Mouse (Mus musculus) left cerebral cortex, adult 2 months (tissue): ENCODE results near the gene Kcnt1. TPM values are rescaled to one million over a fixed set of nuclear protein-coding genes. Genes with fewer than 3 reads are reported as not detected.
A peak's percentile ranks its signal among the peaks of the same experiment; 100 is the strongest.

Experiments used
- DNase-seq, 2 experiments: peaks; one replicate each; pipeline ENCODE4 v3.0.0; 2021 to 2022; ENCODE audit warnings: low spot score in 2 of 2, mixed read lengths in 1 of 2; ENCODE audit errors: extremely low spot score in 1 of 2
- H3K27ac ChIP-seq: fragments of 200-600 bp; 2 replicates; pipeline ENCODE4 v1.8.1; 2022
- H3K4me3 ChIP-seq: fragments of 200-600 bp; 2 replicates; pipeline ENCODE4 v1.8.1; 2022
- CTCF ChIP-seq: fragments of 200-600 bp; IDR thresholded peaks from 2 replicates; pipeline ENCODE4 v1.8.1; 2022; ENCODE audit warnings: antibody characterized with exemption, mild to moderate bottlenecking, moderate library complexity
- intact Hi-C: fragments of 180-260 bp; cut with DNase I; formaldehyde crosslinking; loops from one replicate; pipeline ENCODE4 v1.15.1; 2025
- total RNA-seq, 2 experiments: library from RNA; stranded (reverse); gene quantifications; 2 replicates each; pipeline ENCODE4 v1.2.3; 2021

Kcnt1 gene
- total RNA-seq, 2 experiments from 2014 or later = 127 to 142 TPM

DNA sequence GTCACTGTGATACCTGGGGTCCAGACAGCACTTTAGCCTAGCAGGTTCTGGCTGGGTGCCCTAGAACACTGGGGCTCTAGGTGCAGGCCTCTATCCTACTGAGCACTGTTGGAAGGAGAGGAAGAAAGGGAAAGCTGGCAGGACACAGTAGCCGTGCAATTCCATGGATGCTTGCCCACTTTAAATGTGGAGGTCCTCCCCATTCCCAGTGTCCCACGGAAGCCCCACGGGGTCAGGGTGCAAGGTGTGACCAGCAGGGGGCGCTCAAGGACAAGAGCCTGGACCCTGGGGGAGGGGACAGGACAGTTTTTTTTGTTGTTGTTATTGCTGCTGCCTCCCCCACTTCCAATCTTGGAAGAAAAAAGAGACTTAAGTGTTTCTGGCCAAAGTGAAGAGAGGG, 13.2 kb upstream of the Kcnt1 start:
- TF ChIP-seq CTCF = peak; percentile 82
- no peak overlapping the region for H3K27ac ChIP-seq
- no peak overlapping the region for H3K4me3 ChIP-seq
- DNase-seq = peak; percentile 39 to 69
- intact Hi-C loops = loop anchor here (1.0 to 5.0 kb wide), 3 partner anchors 42 to 172 kb away; partner anchors contain the start of gene Ubac1

GRCm38 (mm10) chr2:25852626-25853025, 10.9 kb upstream of the Kcnt1 start:
- intact Hi-C loops = loop anchor here (5.0 kb wide), 2 partner anchors 40 to 170 kb away; partner anchors contain the start of gene Ubac1

GRCm38 (mm10) chr2:25853998-25854397, 9.5 kb upstream of the Kcnt1 start:
- TF ChIP-seq CTCF = no peak
- intact Hi-C loops = loop anchor here (5.0 kb wide), 2 partner anchors 38 to 168 kb away; partner anchors contain the start of gene Ubac1
- no peak overlapping the region for H3K4me3 ChIP-seq
- H3K27ac ChIP-seq = no peak overlapping the region
- DNase-seq = no peak

More at GRCm38 (mm10) chr2:25852626-25853025, 10.9 kb upstream of the Kcnt1 start:
- Histone ChIP-seq H3K4me3 (no peak overlapping the region), H3K27ac (0 out of 2 replicates have a peak overlapping the region, but pooled peaks have one; percentile 28)
- TF ChIP-seq CTCF = no peak
- peak in 1 of 2 experiments; percentile 46 for DNase-seq

DNA sequence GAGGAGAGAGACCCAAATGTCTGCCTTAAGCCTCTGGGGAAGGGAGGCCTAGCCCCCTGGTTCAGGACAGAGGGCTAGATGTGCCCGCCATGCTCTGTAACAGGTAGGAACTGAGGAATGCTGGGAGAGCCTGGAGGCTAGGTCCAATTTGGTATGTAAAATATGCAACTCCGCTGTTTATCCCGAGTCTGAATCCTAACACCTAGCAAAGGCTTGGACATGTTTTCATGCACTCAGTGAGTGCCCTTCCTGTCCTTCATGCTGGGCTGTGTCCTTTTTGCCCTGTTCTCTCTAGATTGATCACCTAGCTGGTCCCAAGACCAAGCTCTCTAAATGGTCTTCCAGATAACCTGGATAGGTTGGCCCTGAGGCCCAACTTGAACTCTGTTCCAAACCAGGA, 3.6 kb upstream of the Kcnt1 start:
- no peak for TF ChIP-seq CTCF
- no peak for DNase-seq
- H3K27ac ChIP-seq = no peak overlapping the region
- intact Hi-C loops = no loop called here
- no peak overlapping the region for H3K4me3 ChIP-seq

GRCm38 (mm10) chr2:25862038-25862437, 1.5 kb upstream of the Kcnt1 start:
- TF ChIP-seq CTCF = no peak
- no peak for DNase-seq
- H3K27ac ChIP-seq = no peak overlapping the region
- intact Hi-C loops = no loop called here
- H3K4me3 ChIP-seq = no peak overlapping the region

GRCm38 (mm10) chr2:25862696-25863270, 751 bp upstream of the Kcnt1 start:
- Histone ChIP-seq H3K27ac (peak overlapping the region; percentile 74), H3K4me3 (peak overlapping the region; percentile 13)
- TF ChIP-seq CTCF = no peak; the same call in 1 of the 2 replicates
- DNase-seq = peak in 1 of 2 experiments; percentile 34
- intact Hi-C loops = no loop called here

GRCm38 (mm10) chr2:25864230-25864629, 696 bp downstream of the Kcnt1 start:
- TF ChIP-seq CTCF = no peak; the same call in 1 of the 2 replicates
- peak overlapping the region; percentile 85 for H3K27ac ChIP-seq
- intact Hi-C loops = loop anchor here (2.0 kb wide), 1 partner anchor 21 kb away; no protein-coding TSS in a partner anchor
- peak in 1 of 2 experiments; percentile 27 for DNase-seq
- H3K4me3 ChIP-seq = peak overlapping the region; percentile 61

DNA sequence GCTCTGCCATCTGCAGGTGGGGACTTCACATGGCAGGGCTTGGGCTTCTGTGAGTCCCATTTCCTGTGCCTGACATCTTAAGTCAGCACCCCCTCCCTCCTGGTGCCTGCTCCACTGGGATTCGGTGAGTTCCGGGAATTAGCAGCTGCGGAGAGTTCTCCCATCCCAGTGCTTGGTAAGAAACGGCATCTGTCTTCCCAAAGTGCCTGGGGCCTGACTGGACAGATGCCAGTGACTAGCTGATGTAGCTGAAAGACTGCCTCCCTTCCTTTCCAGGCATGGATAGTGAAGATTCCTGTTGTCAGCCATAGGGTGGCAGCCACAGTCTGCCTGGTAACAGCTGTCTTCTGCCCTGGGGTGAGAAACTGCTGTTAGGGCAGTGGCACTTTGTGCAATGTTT, 1.9 kb downstream of the Kcnt1 start:
- intact Hi-C loops = loop anchor here (1.0 to 2.0 kb wide), 2 partner anchors 23 to 48 kb away; no protein-coding TSS in a partner anchor
- peak; percentile 41 for TF ChIP-seq CTCF
- no peak overlapping the region for H3K4me3 ChIP-seq
- peak; percentile 61 to 65 for DNase-seq
- peak overlapping the region; percentile 85; the same call in 1 of the 2 replicates for H3K27ac ChIP-seq

GRCm38 (mm10) chr2:25866656-25867055, 3.1 kb downstream of the Kcnt1 start:
- DNase-seq = peak; percentile 43 to 48
- peak overlapping the region; percentile 29; the same call in 1 of the 2 replicates for H3K27ac ChIP-seq
- intact Hi-C loops = no loop called here
- no peak overlapping the region for H3K4me3 ChIP-seq
- no peak for TF ChIP-seq CTCF

GRCm38 (mm10) chr2:25877250-25877735, 13.8 kb downstream of the Kcnt1 start:
- TF ChIP-seq CTCF = no peak
- DNase-seq = no peak
- peak overlapping the region; percentile 69 for H3K4me3 ChIP-seq
- intact Hi-C loops = no loop called here
- peak overlapping the region; percentile 95 for H3K27ac ChIP-seq

DNA sequence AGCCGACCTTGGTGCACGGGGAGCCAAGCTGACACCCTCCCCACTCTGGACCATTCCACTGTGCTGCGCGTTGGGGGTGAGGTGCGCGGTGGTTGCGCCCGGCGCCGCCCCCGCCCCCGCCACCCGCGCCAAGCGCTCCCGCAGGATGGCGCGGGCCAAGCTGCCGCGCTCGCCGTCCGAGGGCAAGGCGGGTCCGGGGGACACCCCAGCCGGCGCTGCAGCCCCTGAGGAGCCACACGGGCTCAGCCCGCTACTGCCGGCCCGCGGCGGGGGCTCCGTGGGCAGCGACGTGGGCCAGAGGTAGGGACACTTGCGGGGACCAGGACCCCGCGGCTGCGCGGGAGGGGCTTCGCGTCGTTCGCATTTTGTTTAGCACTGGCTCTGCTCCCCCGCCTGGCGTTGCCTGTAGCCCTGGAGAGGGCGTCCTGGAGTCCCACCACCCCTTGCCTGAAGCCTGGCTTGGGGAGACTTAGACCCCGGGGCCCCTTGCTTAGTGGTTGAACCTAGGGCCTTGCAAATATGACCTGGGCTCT, 14.3 kb downstream of the Kcnt1 start:
- intact Hi-C loops = no loop called here
- H3K4me3 ChIP-seq = peak overlapping the region; percentile 69

DNA sequence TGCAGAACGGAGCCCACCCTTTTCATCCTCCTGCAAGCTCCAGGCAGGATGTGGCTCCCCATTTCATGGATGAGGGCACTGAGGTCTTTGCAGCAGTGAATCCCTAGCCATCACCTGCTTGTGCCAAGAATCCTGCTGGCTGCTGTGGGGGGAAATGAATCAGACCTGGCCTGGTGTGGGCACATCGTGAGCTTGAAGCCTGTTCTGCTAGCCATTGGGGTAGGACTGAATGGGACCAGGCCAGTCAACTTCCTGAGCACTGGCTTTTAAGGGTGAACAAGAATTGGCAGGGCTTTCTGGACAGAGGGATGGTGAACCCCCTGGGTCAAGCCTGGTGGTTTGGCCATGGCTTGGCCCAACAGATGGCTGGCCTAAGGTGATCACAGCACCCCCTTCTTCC, 15.0 kb downstream of the Kcnt1 start:
- H3K27ac ChIP-seq = peak overlapping the region; percentile 95
- no peak for DNase-seq
- peak overlapping the region; percentile 69 for H3K4me3 ChIP-seq
- no peak for TF ChIP-seq CTCF
- intact Hi-C loops = no loop called here

More for the DNA sequence above, 14.3 kb downstream of the Kcnt1 start:
- H3K27ac ChIP-seq = peak overlapping the region; percentile 95
- DNase-seq = peak; percentile 65 to 66
- TF ChIP-seq CTCF = no peak
